Mouse (Mus musculus): ENCODE results near the gene Gpc6. TPM values are rescaled to one million over a fixed set of nuclear protein-coding genes. Genes with fewer than 3 reads are reported as not detected.
A peak's percentile ranks its signal among the peaks of the same experiment; 100 is the strongest.

The Gpc6 gene
- total RNA-seq, 2 experiments from 2014 or later, result not detected

DNA sequence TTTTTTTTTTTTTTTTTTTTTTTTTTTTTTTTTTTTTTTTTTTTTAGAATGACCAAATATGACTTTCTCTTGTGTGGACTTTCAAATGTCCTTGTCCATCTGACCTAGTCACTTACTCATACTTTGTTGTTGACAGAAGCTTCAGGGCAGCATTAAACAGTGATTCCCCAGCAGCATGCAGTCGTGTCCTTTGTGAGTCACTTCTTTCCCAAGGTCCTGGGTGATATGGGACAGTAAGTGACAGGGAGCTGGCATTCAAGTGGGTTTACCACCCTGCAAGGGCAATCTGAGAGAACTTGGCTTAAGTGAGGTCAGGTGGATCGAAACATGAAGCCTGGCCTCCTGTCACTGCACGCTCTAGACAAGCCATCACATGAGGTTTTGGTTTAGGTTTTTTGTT, 754.8 kb downstream of the Gpc6 start:
- no peak for ATAC-seq (replicated peaks; ENCODE audit: poor library complexity)

DNA sequence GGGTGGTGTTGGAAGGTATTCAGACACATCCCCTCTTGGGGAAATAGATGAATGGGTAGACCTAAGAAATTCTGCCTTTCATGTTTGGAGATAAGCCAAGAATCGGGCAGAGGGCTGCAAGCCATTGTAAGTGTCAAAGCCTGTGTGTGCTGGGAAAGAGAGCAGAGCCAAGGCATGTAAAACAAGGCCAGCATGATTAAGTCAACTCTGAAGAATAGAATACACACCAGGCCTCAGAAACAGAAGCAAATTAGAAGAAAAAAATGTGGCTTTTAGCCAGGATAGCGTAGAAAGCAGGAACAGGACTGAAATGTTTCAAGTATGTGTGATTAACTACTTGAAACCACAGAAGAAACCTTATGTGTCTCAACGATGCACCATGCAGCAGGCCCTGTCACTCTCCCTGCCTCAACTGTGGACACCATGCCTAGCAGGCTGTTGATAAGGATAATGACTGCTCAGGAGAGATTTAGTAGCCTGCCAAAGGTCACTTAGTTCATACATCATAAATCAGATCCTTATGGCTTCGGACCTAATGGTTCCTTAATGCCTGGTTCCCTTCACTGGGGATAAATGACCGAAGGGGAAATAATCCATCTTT, 756.3 kb downstream of the Gpc6 start:
- 0 out of 2 replicates have a peak, but pooled peaks have one; percentile 14 for ATAC-seq (replicated peaks; ENCODE audit: poor library complexity)

DNA sequence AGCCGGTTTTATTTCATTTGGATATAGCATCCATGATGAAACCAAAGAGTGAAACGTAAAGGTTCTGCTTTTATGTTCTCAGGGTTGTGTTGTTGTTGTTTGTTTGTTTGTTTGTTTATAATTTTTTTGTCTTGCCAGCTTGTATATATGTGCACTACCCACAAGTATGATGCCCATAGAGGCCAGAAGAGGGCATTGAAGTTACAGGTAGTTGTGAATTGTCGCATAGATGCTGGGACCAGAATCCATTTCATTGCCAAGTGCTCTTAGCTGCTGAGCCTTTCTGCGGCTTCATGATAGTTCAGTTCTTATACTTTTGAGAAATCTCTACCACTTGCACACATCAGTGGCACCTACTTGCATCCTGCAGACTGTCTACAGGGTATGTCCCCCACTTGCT, 758.0 kb downstream of the Gpc6 start:
- ATAC-seq (replicated peaks; ENCODE audit: poor library complexity), result no peak

GRCm38 (mm10) chr14:117689848-117690247, 764.7 kb downstream of the Gpc6 start:
- ATAC-seq (replicated peaks; ENCODE audit: poor library complexity), result peak; percentile 70; the same call in 1 of the 2 replicates

GRCm38 (mm10) chr14:117695565-117695964, 770.5 kb downstream of the Gpc6 start:
- ATAC-seq (replicated peaks; ENCODE audit: poor library complexity), result no peak

- no peak for ATAC-seq (replicated peaks; ENCODE audit: poor library complexity)
Measured at GRCm38 (mm10) chr14:117700670-117701280, 775.7 kb downstream of the Gpc6 start.

- no peak for ATAC-seq (replicated peaks; ENCODE audit: poor library complexity)
Measured at GRCm38 (mm10) chr14:117708817-117709216, 783.7 kb downstream of the Gpc6 start.

DNA sequence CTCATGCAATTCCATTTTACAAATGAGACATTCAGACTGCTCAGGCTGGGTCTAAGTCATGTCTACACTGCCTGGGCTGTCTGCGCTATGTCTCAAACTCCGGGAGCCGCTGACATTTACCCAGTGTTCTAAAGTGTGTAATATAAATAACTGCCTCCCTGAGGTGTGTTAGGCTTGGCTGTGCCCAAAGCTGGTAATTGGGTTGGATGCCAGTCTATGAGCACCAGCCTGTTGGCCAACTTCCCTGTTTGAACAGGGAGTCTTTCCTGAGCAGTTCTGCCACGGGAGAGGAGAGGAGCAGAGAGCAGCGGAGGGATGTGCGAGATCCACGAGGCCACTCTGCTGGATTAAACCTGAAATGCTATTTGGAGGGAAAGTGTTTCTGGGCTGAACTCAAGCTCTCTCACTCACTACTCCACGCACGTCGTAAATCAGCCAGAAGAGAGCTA, 785.4 kb downstream of the Gpc6 start:
- ATAC-seq (replicated peaks; ENCODE audit: poor library complexity), result peak; percentile 77

GRCm38 (mm10) chr14:117712311-117712710, 787.2 kb downstream of the Gpc6 start:
- no peak for ATAC-seq (replicated peaks; ENCODE audit: poor library complexity)

- ATAC-seq (replicated peaks; ENCODE audit: poor library complexity), result peak; percentile 52
Measured at GRCm38 (mm10) chr14:117714165-117714564, 789.0 kb downstream of the Gpc6 start.

DNA sequence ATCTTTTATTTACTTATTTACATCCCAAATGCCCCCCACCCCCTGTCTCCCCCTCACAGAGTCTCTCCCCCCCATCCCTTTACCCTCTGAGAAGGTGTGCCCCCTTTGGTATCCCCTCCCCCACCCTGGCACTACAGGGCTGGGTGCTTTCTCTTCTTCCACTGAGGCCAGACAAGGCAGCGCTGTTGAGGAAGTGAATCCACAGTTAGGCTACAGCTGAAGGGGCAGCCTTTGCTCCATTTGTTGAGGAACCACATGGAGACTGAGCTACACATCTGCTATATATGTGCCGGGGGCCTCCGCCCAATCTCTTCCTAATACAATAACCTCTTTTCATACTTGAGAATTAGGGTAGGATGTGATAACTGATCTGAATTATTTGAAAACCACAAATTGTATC, 791.2 kb downstream of the Gpc6 start:
- peak; percentile 87 for ATAC-seq (replicated peaks; ENCODE audit: poor library complexity)

- ATAC-seq (replicated peaks; ENCODE audit: poor library complexity), result no peak
Measured at GRCm38 (mm10) chr14:117728741-117729140, 803.6 kb downstream of the Gpc6 start.

DNA sequence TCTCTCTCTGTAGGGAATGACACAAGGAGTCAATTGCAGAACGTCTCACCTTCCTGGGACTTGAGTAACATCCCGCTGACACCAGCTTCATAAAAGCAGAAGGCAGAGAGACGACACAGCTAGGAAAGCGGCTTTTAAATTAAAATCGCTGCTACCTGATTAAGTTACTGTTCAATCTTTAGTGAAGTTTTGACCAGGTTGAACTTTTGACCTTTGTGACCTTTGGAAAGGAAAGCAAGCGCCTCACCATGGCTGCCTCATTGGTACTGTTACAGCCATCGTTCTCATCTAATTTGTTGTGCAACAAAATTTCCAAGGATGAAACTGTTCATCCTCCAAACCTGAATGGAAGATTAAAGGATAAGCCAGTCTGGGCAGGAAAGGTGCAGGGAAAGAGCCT, 830.1 kb downstream of the Gpc6 start:
- ATAC-seq (replicated peaks; ENCODE audit: poor library complexity), result 0 out of 2 replicates have a peak, but pooled peaks have one; percentile 42

DNA sequence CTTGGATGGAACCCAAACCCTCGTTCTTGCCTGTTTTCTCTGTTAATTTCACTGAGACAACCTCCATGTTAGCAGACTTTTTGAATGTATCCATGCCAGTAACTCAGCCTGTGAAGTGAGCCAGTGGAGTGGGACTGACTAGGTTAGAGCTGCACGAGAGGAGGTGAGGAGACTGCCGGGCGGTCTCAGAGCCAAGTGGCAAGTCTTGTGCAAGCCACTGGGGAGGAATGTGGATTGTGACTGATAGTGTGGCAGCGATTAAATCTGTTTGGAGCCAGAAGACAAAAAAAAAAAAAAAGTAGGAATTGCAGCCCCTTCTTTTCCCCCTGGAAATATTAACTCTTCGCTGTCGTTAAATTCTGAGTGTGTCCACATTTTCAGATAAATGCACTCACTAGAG, 831.4 kb downstream of the Gpc6 start:
- ATAC-seq (replicated peaks; ENCODE audit: poor library complexity), result no peak

- ATAC-seq (replicated peaks; ENCODE audit: poor library complexity), result no peak
Measured at GRCm38 (mm10) chr14:117757790-117758358, 832.8 kb downstream of the Gpc6 start.

GRCm38 (mm10) chr14:117760830-117761517, 835.9 kb downstream of the Gpc6 start:
- peak; percentile 78 for ATAC-seq (replicated peaks; ENCODE audit: poor library complexity)

GRCm38 (mm10) chr14:117762934-117763333, 837.8 kb downstream of the Gpc6 start:
- ATAC-seq (replicated peaks; ENCODE audit: poor library complexity), result peak; percentile 40

DNA sequence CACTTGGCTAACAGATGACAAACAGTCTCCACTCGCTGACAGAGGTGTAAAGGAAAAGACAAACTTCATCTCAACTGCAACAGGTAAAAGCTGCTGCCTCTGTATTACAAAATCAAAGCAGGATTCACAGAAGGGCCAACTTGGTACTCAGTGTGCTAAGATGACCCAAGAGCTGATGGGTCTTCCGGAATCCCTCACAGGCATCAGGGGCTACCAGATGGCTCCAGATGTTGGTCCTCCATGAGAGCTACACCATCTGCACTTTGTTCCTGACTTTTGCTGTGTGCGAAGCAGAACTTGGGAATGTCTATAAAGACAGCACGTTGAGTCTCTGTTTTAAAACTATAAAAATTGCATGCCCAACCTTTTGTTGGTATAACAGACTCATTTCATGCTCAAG, 842.7 kb downstream of the Gpc6 start:
- ATAC-seq (replicated peaks; ENCODE audit: poor library complexity), result no peak

DNA sequence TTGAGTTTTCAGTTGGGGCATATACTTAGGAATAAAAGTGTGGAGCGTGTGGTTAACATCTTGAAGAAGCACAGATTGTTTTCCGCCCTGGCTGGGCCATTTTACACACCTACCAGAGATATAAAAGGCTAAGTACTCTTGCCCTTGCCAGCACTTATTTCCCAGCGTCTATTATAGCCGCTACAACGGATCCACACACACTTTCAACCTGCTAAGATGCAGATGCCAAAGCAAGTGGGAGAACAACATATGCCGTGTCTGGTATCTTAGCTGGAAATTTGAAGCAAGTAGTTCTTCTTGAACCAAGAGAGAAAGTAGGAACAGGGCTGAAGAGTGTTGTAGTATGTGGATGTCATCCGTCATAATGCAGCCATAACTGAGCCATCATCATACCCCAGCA, 843.6 kb downstream of the Gpc6 start:
- ATAC-seq (replicated peaks; ENCODE audit: poor library complexity), result no peak

DNA sequence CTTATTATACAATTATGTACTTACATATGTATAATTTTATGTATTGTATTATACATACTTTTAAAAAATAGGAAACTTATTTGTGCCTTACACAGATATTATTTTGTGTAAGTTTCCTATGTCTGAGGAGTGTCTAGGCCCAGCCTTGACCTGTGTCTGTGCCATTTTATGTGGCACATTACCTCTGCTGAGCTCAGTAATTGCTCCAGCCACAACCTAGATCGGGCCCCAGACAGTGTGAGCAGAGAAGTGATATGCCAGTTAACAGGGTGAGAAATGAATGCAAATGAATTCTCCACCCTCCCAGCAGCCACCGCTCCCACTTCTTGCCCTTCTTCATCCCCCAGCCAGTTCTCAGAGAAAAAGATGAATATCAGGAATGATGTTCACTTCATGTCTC, 848.3 kb downstream of the Gpc6 start:
- ATAC-seq (replicated peaks; ENCODE audit: poor library complexity), result no peak

GRCm38 (mm10) chr14:117777866-117778500, 852.9 kb downstream of the Gpc6 start:
- no peak for ATAC-seq (replicated peaks; ENCODE audit: poor library complexity)

All from megakaryocyte progenitor cell, adult 5-6 weeks (primary cell).